In genomic region chr13:10653376-10654085, GRCm38 (mm10) we compare ENCODE assay signal across 8 mouse cellular contexts.
DNase-seq lines count a peak whose midpoint lies in the region; ATAC-seq lines count a peak whose summit lies in the region.

No protein-coding gene starts in this region.

- peak; percentile 89 for ATAC-seq in kidney, embryonic 15.5 days (replicated peaks; ENCODE audit: low FRiP score)
- ATAC-seq in megakaryocyte-erythroid progenitor cell, adult 5-6 weeks (replicated peaks; ENCODE audit: low FRiP score, low TSS enrichment, poor library complexity, severe bottlenecking), result no peak

- 0 out of 2 replicates have a peak, but pooled peaks cover 4% of the 10 kb centered on the region for H3K4me1 ChIP-seq in kidney, embryonic 15.5 days

- H3K27me3 ChIP-seq in kidney, embryonic 15.5 days, result no peaks in the 10 kb centered on the region

- no peaks in the 10 kb centered on the region for H3K9me3 ChIP-seq in kidney, embryonic 15.5 days (replicated peaks)

- WGBS in kidney, embryonic 15.5 days, result 55% methylated on average over 9 of the region's 9 CpGs

- no peak overlapping the region for H3K4me3 ChIP-seq in kidney, embryonic 15.5 days (replicated peaks)

- no peak overlapping the region for H3K9ac ChIP-seq in kidney, embryonic 15.5 days

- H3K4me2 ChIP-seq in kidney, embryonic 15.5 days, result no peak overlapping the region

- H3K27ac ChIP-seq in kidney, embryonic 15.5 days, result peak overlapping the region; percentile 61

- no peak for DNase-seq in kidney, postnatal 25 days
- peak; percentile 48 for DNase-seq in cerebellum, adult 8-10 months
- DNase-seq in gastrocnemius, postnatal 25 days, result peak; percentile 69
- peak; percentile 33 to 67 for DNase-seq in left cerebral cortex, adult 9 months (ENCODE audit: low spot score in 2 of 2)
- peak; percentile 78 for DNase-seq in skeletal muscle tissue, adult 2 months (ENCODE audit: low read depth, low spot score)
- DNase-seq in spleen, postnatal 36 days (ENCODE audit: low spot score in 2 of 2), result no peak

- no peaks in the 10 kb centered on the region for H3K36me3 ChIP-seq in kidney, embryonic 15.5 days

Comparison
In these comparisons a context has a peak if more than half of its experiments do, and no peak if none do; other contexts are left out.
1. DNase-seq: peak in cerebellum, adult 8-10 months (single experiment), gastrocnemius, postnatal 25 days (single experiment), left cerebral cortex, adult 9 months (2 of 2) and skeletal muscle tissue, adult 2 months (single experiment); none in kidney, postnatal 25 days (0 of 2) and spleen, postnatal 36 days (0 of 2).